Mouse (Mus musculus) hindbrain, embryonic 10.5 days (tissue): ENCODE measurements at regions not wholly inside any gene's neighbourhood (a gene's known extent, or its start where the extent isn't known, plus 50 kb on each side); places are given as distances from the start of the nearest gene placed in this dataset.
A peak's percentile ranks its signal among the peaks of the same experiment; 100 is the strongest.

ENCODE experiments used
- DNase-seq: peaks from one replicate; pipeline ENCODE4 v3.0.0-alpha.2; 2017; ENCODE audit warnings: low spot score
- H3K27ac ChIP-seq: fragments of 300-500 bp; sonication (generic); 2 replicates; pipeline ENCODE4 v1.5.1; 2016; ENCODE audit warnings: mild to moderate bottlenecking, moderate library complexity
- H3K27me3 ChIP-seq: fragments of 300-500 bp; sonication (generic); 2 replicates; pipeline ENCODE4 v1.6.1; 2016; ENCODE audit warnings: mild to moderate bottlenecking; ENCODE audit not compliant: poor library complexity, insufficient read depth, severe bottlenecking
- H3K36me3 ChIP-seq: fragments of 300-500 bp; sonication (generic); 2 replicates; pipeline ENCODE4 v1.6.1; 2016; ENCODE audit warnings: mild to moderate bottlenecking, moderate library complexity
- H3K4me1 ChIP-seq: fragments of 300-500 bp; sonication (generic); replicated peaks from 2 replicates; pipeline ENCODE4 v1.6.1; 2016; ENCODE audit warnings: mild to moderate bottlenecking
- H3K4me3 ChIP-seq: fragments of 300-500 bp; sonication (generic); 2 replicates; pipeline ENCODE4 v1.5.1; 2016; ENCODE audit warnings: mild to moderate bottlenecking, moderate library complexity
- H3K9me3 ChIP-seq: fragments of 300-500 bp; sonication (generic); 2 replicates; pipeline ENCODE4 v1.6.1; 2016; ENCODE audit warnings: mild to moderate bottlenecking, moderate library complexity
- WGBS: fragments of 180-500 bp; shearing (Covaris S2); methylation state at CpG from one replicate; pipeline ENCODE4 v1.1.7; 2016; 5-methylcytosine and 5-hydroxymethylcytosine counted together

DNA sequence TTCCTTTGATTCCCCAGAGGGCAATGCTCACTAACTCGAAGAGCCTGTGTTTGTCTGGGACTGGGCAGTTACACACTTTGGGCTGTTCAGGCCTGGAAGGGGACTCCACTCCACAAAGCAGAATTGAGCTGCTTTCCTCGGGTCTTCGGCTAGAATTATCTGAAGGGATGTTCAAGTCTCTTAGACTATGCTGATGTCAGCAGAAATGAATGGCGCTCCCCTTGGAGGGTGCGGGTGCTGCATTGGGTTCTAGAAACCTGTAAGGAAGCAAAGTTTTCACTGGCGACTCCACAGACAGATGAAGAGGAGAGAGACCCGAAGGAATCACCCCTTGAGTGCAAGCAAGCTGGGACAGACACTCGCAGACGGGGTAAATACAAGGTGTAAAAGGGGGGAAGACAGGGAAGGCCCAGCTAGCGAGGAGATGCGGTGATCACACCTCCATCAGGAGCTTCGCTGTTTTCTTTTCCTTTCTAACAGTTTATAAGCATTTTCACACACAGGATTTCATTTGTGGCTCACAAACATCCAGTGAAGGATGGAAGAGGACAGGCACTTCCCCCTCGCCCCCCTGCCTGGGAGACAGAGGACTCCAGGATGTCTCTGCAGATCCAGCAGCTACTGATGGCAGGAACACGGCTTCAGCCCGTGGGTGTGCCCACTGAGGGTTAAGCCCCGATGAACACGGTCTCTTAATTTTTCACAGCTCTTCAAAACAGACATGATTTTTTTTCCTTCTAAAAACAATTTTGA is 314.2 kb downstream of the Gm49356 start:
- H3K27me3 ChIP-seq = 0 out of 2 replicates have a peak, but pooled peaks cover 4% of the 10 kb centered on the region
- H3K4me3 ChIP-seq = no peak overlapping the region
- no peak for DNase-seq
- H3K9me3 ChIP-seq = no peaks in the 10 kb centered on the region
- no peaks in the 10 kb centered on the region for H3K36me3 ChIP-seq
- peaks cover 15% of the 10 kb centered on the region for H3K4me1 ChIP-seq
- whole genome bisulfite sequencing = 77% methylated on average over 17 of the region's 17 CpGs
- H3K27ac ChIP-seq = 0 out of 2 replicates have a peak overlapping the region, but pooled peaks have one; percentile 40

DNA sequence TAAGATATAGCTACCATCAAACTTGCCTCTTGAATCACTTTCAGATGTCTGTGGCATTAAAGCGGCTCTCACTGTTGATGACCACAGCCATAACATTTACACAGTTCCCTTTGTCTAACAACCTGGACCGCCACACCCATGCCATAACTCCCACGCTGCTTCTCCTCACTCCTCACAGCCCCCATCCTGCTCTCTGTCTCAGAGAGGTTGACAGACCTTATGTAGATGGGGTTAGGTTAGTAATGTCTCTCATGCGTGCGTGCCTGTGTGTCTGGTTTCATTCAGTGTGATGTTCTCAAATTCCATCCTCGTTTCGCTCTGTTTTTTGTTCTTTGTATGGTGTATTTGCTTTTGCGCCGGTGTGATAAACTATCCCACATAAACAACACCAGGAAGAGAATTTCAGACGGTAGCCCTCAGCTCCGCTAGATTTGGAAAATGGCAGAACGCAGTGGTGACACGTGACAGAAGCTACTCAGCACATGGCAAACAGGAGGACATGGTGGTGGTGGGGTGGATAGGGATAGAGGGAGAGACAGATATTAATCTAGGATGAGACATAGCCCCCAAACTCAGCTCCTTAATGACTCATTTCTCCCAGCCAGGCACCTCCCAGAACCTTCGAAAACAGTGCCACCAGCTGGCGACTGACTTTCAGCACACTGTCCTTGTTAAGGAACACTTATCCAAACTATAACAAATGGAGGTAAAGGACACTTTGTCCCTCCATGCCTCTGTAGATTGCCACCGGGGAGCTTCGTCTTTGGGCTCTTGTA is 314.9 kb downstream of the Gm49356 start:
- no peaks in the 10 kb centered on the region for H3K36me3 ChIP-seq
- no peak overlapping the region for H3K4me3 ChIP-seq
- 80% methylated on average over 17 of the region's 17 CpGs for WGBS
- H3K27me3 ChIP-seq = 0 out of 2 replicates have a peak, but pooled peaks cover 4% of the 10 kb centered on the region
- H3K9me3 ChIP-seq = no peaks in the 10 kb centered on the region
- H3K27ac ChIP-seq = peak overlapping the region; percentile 40; the same call in 1 of the 2 replicates
- peak; percentile 40 for DNase-seq
- H3K4me1 ChIP-seq = peaks cover 12% of the 10 kb centered on the region; the same call in 1 of the 2 replicates

DNA sequence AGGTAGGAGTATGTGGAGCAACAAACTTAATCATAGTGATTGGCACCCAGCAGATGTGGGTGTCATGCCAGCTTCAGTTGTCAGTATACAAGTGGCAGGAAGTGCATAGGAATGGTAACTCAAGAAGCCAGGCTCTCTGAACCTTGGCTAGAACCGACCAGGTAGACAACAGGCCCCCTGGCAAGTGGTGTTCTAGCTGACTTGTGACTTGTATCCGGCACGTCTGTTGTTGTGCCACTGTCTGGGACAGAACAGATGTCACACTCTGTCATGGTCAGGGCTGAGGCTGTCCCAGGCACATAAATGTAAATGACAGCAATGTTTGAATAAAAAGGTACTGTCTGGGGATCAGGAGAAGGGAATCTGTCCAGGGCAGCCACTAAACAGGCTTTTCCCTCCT is 316.0 kb downstream of the Gm49356 start:
- DNase-seq = no peak
- Histone ChIP-seq H3K36me3 (no peaks in the 10 kb centered on the region), H3K9me3 (no peaks in the 10 kb centered on the region), H3K4me3 (no peak overlapping the region), H3K27ac (no peak overlapping the region; the same call in 1 of the 2 replicates), H3K4me1 (peaks cover 12% of the 10 kb centered on the region; the same call in 1 of the 2 replicates), H3K27me3 (0 out of 2 replicates have a peak, but pooled peaks cover 4% of the 10 kb centered on the region)
- 86% methylated on average over 3 of the region's 3 CpGs for WGBS

DNA sequence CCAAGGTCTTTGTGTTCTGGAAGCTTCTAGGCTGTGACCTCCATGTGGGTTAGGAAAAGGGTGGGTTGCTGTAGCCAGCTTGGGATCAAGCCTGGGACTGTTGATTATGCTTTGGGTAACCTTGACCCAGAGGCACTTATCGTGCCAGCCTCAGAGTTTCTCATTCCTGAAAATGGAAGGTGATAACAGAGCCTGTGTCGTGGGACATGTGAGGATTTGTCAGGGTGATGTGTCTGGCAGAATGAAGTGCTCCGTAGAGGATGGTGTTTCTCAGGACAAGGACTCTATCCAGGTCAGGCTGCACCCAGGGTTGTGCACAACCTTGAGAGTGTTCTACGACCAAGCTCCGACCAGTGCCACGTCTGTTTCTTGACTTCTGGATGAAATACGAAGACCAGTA is 316.4 kb downstream of the Gm49356 start:
- 87% methylated on average over 7 of the region's 7 CpGs for WGBS
- peaks cover 12% of the 10 kb centered on the region; the same call in 1 of the 2 replicates for H3K4me1 ChIP-seq

DNA sequence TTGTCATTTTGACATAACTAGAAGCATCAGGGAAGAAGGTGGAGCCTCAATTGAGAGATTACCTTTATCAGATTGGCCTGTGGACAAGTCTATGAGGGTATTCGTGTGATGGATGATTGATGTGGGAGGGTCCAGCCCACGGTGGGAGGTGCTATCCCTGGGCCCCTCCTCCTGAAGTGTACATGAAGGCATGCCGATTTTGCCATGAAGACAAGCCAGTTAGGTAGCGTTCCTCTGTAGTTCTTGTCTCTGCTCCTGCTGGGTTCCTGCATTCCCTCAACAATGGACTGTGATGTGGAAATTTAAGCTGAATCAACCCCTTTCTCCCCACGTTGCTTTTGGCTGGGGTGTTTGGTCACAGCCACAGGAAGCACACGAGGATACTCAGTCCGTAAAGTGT is 317.5 kb downstream of the Gm49356 start:
- H3K4me3 ChIP-seq = no peak overlapping the region
- H3K36me3 ChIP-seq = no peaks in the 10 kb centered on the region
- peaks cover 12% of the 10 kb centered on the region; the same call in 1 of the 2 replicates for H3K4me1 ChIP-seq
- H3K27ac ChIP-seq = no peak overlapping the region
- 0 out of 2 replicates have a peak, but pooled peaks cover 4% of the 10 kb centered on the region for H3K27me3 ChIP-seq
- DNase-seq = no peak
- 73% methylated on average over 7 of the region's 7 CpGs for WGBS
- H3K9me3 ChIP-seq = no peaks in the 10 kb centered on the region

More for the DNA sequence above, 316.4 kb downstream of the Gm49356 start:
- Histone ChIP-seq H3K27ac (no peak overlapping the region; the same call in 1 of the 2 replicates), H3K27me3 (0 out of 2 replicates have a peak, but pooled peaks cover 4% of the 10 kb centered on the region), H3K4me3 (no peak overlapping the region), H3K36me3 (no peaks in the 10 kb centered on the region), H3K9me3 (no peaks in the 10 kb centered on the region)
- no peak for DNase-seq

DNA sequence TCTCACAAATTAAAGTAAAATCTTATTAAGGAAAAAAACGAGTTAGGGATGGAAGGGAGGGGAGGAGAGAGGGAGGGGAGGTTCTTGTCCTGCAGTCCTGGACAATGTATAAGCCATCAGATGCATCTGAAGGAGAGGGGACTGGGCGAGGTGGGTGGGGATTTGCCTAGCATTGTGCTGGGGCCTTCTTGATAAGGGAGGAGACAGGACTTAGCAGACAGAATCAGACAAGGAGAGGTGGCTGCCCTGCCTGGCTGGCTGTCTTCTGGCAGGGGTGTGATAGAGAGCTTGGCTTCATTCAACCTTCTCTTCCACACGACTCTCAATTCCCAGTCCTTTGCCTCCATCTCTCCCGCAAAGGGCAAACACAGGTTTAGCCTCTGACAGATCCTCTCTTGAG is 318.9 kb downstream of the Gm49356 start:
- Histone ChIP-seq H3K9me3 (no peaks in the 10 kb centered on the region), H3K4me1 (peaks cover 6% of the 10 kb centered on the region; the same call in 1 of the 2 replicates), H3K4me3 (no peak overlapping the region), H3K27me3 (no peaks in the 10 kb centered on the region), H3K27ac (no peak overlapping the region), H3K36me3 (no peaks in the 10 kb centered on the region)
- DNase-seq = no peak
- 73% methylated on average over 4 of the region's 4 CpGs for WGBS

DNA sequence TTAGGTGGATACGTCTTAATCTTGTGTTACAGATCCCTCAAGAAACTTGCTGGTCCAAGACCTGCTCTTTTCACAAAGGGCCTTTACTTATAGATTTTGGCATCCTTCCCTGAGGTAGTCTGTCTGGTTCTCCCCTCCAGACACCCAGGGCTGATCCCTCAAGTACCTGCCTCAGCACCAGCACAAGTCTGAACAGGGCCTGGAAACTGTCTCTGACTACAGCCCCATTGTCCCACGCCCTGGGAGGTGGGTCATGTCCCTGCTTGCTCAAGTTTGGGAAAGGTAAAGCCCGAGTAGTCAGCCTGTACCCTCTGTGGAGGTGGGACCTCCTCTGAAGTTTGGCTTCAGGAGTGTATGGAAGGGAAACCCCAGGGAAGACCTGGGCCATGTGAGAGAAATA is 323.3 kb downstream of the Gm49356 start:
- DNase-seq = no peak
- H3K36me3 ChIP-seq = no peaks in the 10 kb centered on the region
- no peak overlapping the region for H3K27ac ChIP-seq
- no peak overlapping the region for H3K4me3 ChIP-seq
- no peaks in the 10 kb centered on the region for H3K9me3 ChIP-seq
- H3K4me1 ChIP-seq = no peaks in the 10 kb centered on the region
- 75% methylated on average over 3 of the region's 3 CpGs for WGBS
- H3K27me3 ChIP-seq = no peaks in the 10 kb centered on the region

DNA sequence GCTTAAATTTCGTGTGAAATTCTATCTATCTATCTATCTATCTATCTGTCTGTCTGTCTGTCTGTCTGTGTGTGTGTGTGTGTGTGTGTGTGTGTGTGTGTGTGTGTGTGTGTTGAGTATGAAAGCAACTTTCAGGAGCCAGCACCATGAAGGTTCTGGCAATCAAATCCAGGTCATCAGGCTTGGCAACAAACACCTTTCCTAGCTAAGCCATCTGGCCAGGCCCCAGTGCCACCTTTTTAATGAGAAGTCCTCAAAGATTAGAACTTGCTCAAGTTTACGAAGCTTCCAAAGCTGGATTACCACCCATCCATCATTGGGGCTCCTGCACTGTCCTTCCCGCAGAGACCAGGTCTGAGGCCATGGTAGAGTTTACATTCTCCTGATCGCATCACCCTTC is 325.0 kb downstream of the Gm49356 start:
- DNase-seq = no peak
- no peaks in the 10 kb centered on the region for H3K27me3 ChIP-seq
- H3K4me3 ChIP-seq = no peak overlapping the region
- H3K27ac ChIP-seq = no peak overlapping the region
- no peaks in the 10 kb centered on the region for H3K36me3 ChIP-seq
- H3K9me3 ChIP-seq = no peaks in the 10 kb centered on the region
- 90% methylated on average over 4 of the region's 4 CpGs for WGBS
- H3K4me1 ChIP-seq = no peaks in the 10 kb centered on the region

DNA sequence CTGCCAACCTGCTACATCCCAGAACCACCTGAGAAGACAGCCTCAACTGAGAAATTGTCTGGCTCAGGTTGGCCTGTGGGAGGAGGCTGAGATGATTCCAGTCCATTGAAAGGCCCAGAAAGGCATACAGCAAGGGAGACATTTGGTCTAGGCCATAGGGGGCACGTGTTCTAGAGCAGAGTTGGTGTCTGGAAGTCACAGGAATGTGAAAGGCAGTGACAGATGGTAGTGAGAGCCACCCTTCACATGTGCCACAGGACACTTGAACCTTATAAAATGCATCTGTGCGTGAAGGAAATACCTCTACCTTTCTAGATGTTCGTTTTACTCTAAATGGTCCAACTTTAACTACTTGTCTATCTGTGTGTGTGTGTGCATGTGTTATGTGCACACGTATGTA is 326.1 kb downstream of the Gm49356 start:
- Histone ChIP-seq H3K4me3 (no peak overlapping the region), H3K36me3 (no peaks in the 10 kb centered on the region), H3K27me3 (no peaks in the 10 kb centered on the region), H3K9me3 (no peaks in the 10 kb centered on the region), H3K27ac (no peak overlapping the region), H3K4me1 (no peaks in the 10 kb centered on the region)
- WGBS = 82% methylated on average over 4 of the region's 4 CpGs
- DNase-seq = no peak

DNA sequence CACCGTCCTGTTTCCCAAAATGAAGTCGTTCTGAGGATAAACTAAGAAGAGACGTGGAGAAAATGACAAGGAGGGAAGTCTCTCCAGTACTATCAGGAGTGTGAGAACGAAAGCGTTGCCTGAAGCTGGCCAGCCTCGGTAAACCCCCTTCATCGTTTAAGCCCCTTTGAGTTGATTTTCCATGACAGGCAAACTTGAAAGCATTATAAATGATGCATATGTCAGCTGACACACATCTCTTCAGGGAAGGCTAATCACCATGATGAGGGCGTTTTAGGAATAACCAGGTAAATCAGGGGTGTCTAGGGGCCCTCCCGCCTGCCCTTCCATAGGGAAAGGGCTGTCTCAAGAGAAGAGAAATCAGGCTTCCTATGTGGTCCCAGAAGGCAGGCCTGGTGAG is 328.4 kb downstream of the Gm49356 start:
- no peak overlapping the region for H3K4me3 ChIP-seq
- no peaks in the 10 kb centered on the region for H3K27me3 ChIP-seq
- H3K27ac ChIP-seq = no peak overlapping the region
- no peaks in the 10 kb centered on the region for H3K9me3 ChIP-seq
- no peaks in the 10 kb centered on the region for H3K4me1 ChIP-seq
- H3K36me3 ChIP-seq = no peaks in the 10 kb centered on the region
- WGBS = 90% methylated on average over 9 of the region's 9 CpGs
- no peak for DNase-seq

DNA sequence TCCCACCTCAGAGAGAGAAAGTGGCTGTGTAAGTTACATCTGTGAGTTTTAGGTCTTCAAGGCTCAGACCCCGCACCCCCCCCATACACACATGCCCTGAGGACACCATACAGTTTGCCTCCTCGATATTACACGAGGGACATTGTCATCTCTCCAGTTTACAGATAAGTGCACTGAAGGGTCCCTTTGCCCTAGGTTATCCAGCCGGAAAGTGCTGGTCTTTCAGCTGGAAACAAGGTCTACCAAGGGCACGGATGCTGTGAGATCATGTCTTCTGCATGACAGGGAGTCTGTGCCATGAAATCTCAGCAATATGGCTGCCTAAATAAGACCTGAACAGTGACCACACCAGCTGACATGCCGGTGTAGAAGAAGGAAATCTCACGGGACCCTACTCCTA is 329.8 kb downstream of the Gm49356 start:
- Histone ChIP-seq H3K27me3 (no peaks in the 10 kb centered on the region), H3K27ac (no peak overlapping the region), H3K4me1 (no peaks in the 10 kb centered on the region), H3K9me3 (no peaks in the 10 kb centered on the region), H3K36me3 (no peaks in the 10 kb centered on the region), H3K4me3 (no peak overlapping the region)
- 82% methylated on average over 7 of the region's 7 CpGs for WGBS
- no peak for DNase-seq

DNA sequence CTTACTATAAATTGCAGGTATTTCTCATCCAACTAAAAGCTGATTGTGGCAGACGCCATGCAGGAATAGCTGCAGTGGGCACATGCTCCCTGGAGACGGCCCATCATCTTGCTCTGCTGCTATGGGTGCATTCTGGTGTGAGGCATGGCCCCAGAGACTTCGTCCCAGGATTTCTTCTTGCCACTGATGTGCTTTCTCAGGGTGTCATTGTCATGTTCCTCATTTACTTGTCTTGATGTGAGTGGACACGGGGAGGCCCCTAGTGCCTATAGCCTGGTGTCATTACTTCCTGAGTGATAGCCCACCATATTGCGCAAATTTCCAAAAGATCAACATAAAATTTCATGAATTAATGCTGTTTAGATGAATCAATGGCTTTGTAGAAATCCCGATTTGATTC is 336.5 kb downstream of the Gm49356 start:
- H3K27me3 ChIP-seq = no peaks in the 10 kb centered on the region
- no peaks in the 10 kb centered on the region for H3K36me3 ChIP-seq
- H3K4me1 ChIP-seq = no peaks in the 10 kb centered on the region
- WGBS = 92% methylated on average over 6 of the region's 6 CpGs
- H3K9me3 ChIP-seq = no peaks in the 10 kb centered on the region
- no peak for DNase-seq
- H3K4me3 ChIP-seq = no peak overlapping the region
- H3K27ac ChIP-seq = no peak overlapping the region

DNA sequence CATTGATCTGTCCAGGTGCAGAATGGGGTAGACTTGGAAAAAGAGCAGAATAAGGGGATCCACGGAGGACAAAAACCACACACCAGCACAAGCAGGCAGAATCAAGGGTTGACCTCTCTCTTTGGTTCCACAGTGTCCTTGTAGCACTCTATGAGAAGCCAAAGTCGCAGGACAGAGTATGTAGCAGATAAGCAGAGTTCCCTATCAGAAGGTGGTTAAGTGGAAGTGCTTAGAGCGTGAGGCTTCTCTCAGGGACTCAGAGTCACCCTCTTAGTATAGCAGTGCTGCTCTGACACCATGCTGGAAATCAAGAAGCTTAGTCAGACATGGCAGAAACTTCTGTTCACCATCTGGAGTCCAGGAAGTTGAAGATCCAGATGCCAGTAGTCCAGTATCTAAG is 338.2 kb downstream of the Gm49356 start:
- Histone ChIP-seq H3K36me3 (no peaks in the 10 kb centered on the region), H3K4me3 (no peak overlapping the region), H3K9me3 (no peaks in the 10 kb centered on the region), H3K27me3 (no peaks in the 10 kb centered on the region), H3K27ac (no peak overlapping the region), H3K4me1 (no peaks in the 10 kb centered on the region)
- 82% methylated on average over 3 of the region's 3 CpGs for WGBS
- DNase-seq = no peak
